Mouse (Mus musculus): ENCODE results near the gene Parg.

- TF ChIP-seq BHLHE40 (IDR thresholded peaks at IDR 0.05; ENCODE audit: low read depth, low read length), result no peak
- no peak for TF ChIP-seq POLR2A (IDR thresholded peaks at IDR 0.05; ENCODE audit: low read depth, low read length)
These were observed 39.5 kb upstream of the Parg start for GRCm38 (mm10) chr14:32162231-32162630.
